In genomic region chr2:134755537-134755936, GRCm38 (mm10) we compare ENCODE assay signal across 23 mouse cellular contexts. TPM values are rescaled to one million over a fixed set of nuclear protein-coding genes. Genes with fewer than 3 reads are reported as not detected.
DNase-seq lines count a peak whose midpoint lies in the region; ATAC-seq and TF ChIP-seq lines count a peak whose summit lies in the region.
"Had no signal": no experiment of that assay in that cellular context is flagged by ENCODE, and none has a peak within 500 bp of the region (broad histone marks: within the 10 kb centered on the region; RNA-seq: fewer than 3 reads in every experiment).

No protein-coding gene starts in this region.

- no peak for TF ChIP-seq POLR2A in MEL (IDR thresholded peaks at IDR 0.05; ENCODE audit: control insufficient read depth in 1 of 2, insufficient read depth in 1 of 2, low read depth in 1 of 2, low read length in 2 of 2, poor library complexity in 1 of 2)

- no peak for TF ChIP-seq CTCF in MEL (IDR thresholded peaks at IDR 0.05 in 2 of 3, conservative IDR thresholded peaks at IDR 0.05 in 1 of 3; ENCODE audit: control insufficient read depth in 1 of 3, insufficient read depth in 1 of 3, low read depth in 2 of 3, low read length in 3 of 3, poor library complexity in 1 of 3, severe bottlenecking in 1 of 3)

- ATAC-seq in granulocyte monocyte progenitor cell, adult 5-6 weeks (replicated peaks; ENCODE audit: poor library complexity, severe bottlenecking), result peak; percentile 75
- peak; percentile 73 for ATAC-seq in megakaryocyte progenitor cell, adult 5-6 weeks (replicated peaks; ENCODE audit: poor library complexity)
- ATAC-seq in inflammation-experienced regulatory T-cells, adult 6 months, result no peak
- ATAC-seq: CD4-positive, CD25-positive, alpha-beta regulatory T cell, adult 4 months; forebrain, embryonic 13.5 days; forebrain, embryonic 15.5 days; forebrain, postnatal 0 days had no signal

- no peaks in the 10 kb centered on the region for H3K79me2 ChIP-seq in MEL (ENCODE audit: control insufficient read depth, insufficient read depth, low read length, poor library complexity)

- no peaks in the 10 kb centered on the region for H3K27me3 ChIP-seq in MEL (ENCODE audit: control insufficient read depth in 1 of 2, insufficient read depth in 2 of 2, low read length in 2 of 2)
- H3K27me3 ChIP-seq: CH12.LX; embryonic facial prominence, embryonic 12.5 days; forebrain, embryonic 13.5 days; forebrain, embryonic 15.5 days had no signal

- no peaks in the 10 kb centered on the region for H3K9me3 ChIP-seq in MEL (replicated peaks; ENCODE audit: insufficient read depth, low read length)
- H3K9me3 ChIP-seq: embryonic facial prominence, embryonic 10.5 days; embryonic facial prominence, embryonic 12.5 days; forebrain, embryonic 13.5 days; forebrain, embryonic 15.5 days; G1E had no signal

- no peak for TF ChIP-seq EP300 in MEL (IDR thresholded peaks at IDR 0.05; ENCODE audit: low read depth in 1 of 2, low read length in 2 of 2)

- peaks cover 0 to 8% of the 10 kb centered on the region in 2 experiments; a peak in 2 of 4 replicates for H3K36me3 ChIP-seq in MEL (ENCODE audit: control insufficient read depth in 1 of 2, insufficient read depth in 2 of 2, low read length in 2 of 2)
- H3K36me3 ChIP-seq: embryonic facial prominence, embryonic 10.5 days; embryonic facial prominence, embryonic 12.5 days; forebrain, embryonic 15.5 days; G1E had no signal

- H3K27ac ChIP-seq in MEL (ENCODE audit: control insufficient read depth, low read depth, low read length), result no peak overlapping the region
- H3K27ac ChIP-seq: embryonic facial prominence, embryonic 10.5 days; embryonic facial prominence, embryonic 12.5 days; forebrain, embryonic 13.5 days; forebrain, embryonic 15.5 days had no signal

- peaks cover 3 to 14% of the 10 kb centered on the region in 2 experiments; a peak in 3 of 4 replicates for H3K4me1 ChIP-seq in MEL (ENCODE audit: control insufficient read depth in 1 of 2, insufficient read depth in 2 of 2, low read length in 2 of 2)
- H3K4me1 ChIP-seq: embryonic facial prominence, embryonic 10.5 days; embryonic facial prominence, embryonic 12.5 days; forebrain, embryonic 13.5 days; forebrain, embryonic 15.5 days had no signal

- H3K4me3 ChIP-seq in MEL (ENCODE audit: control insufficient read depth in 1 of 2, insufficient read depth in 1 of 2, low read depth in 2 of 2, low read length in 2 of 2), result no peak overlapping the region
- H3K4me3 ChIP-seq: embryonic facial prominence, embryonic 10.5 days; embryonic facial prominence, embryonic 12.5 days; forebrain, embryonic 13.5 days; forebrain, embryonic 15.5 days had no signal

- H3K9ac ChIP-seq in MEL (ENCODE audit: control insufficient read depth, low read depth, low read length, poor library complexity, severe bottlenecking), result no peak overlapping the region
- H3K9ac ChIP-seq: embryonic facial prominence, embryonic 12.5 days; forebrain, embryonic 13.5 days; forebrain, embryonic 15.5 days; forebrain, postnatal 0 days had no signal

- TF ChIP-seq RAD21 in MEL (IDR thresholded peaks at IDR 0.05; ENCODE audit: low read depth, low read length), result no peak

- peak; percentile 4 for DNase-seq in MEL (ENCODE audit: low read depth, low spot score)
- no peak for DNase-seq in layer of hippocampus, postnatal 14 days (ENCODE audit: low spot score in 2 of 2)
- DNase-seq: adrenal gland, adult 2 months; adrenal gland, postnatal 10 days; adrenal gland, postnatal 25 days; B cell, adult 2 months; cerebellum, adult 11 months; cerebellum, adult 18-20 months; cerebellum, adult 8-10 months; cerebellum, adult 9-11 months; cerebellum, postnatal 14 days; cerebellum, postnatal 36 days; forebrain, postnatal 0 days had no signal

TF ChIP-seq in MEL, 35 proteins besides CTCF, POLR2A, EP300 and RAD21:
- TF ChIP-seq NRF1 (IDR thresholded peaks at IDR 0.05; ENCODE audit: insufficient read depth, low read depth, low read length, poor library complexity, severe bottlenecking), result no peak
- no peak for TF ChIP-seq MYC (IDR thresholded peaks at IDR 0.05; ENCODE audit: low read depth, low read length)
- no peak for TF ChIP-seq POLR2AphosphoS5 (IDR thresholded peaks at IDR 0.05; ENCODE audit: borderline replicate concordance, low read depth, low read length)
- no peak for TF ChIP-seq TCF12 (IDR thresholded peaks at IDR 0.05; ENCODE audit: low read depth, low read length)
- no peak for TF ChIP-seq E2F4 (IDR thresholded peaks at IDR 0.05; ENCODE audit: borderline replicate concordance, low read depth, low read length)
- TF ChIP-seq ZKSCAN1 (IDR thresholded peaks at IDR 0.05; ENCODE audit: low read depth, low read length), result no peak
- TF ChIP-seq MYB (IDR thresholded peaks at IDR 0.05; ENCODE audit: low read depth, low read length), result no peak
- TF ChIP-seq MAZ (IDR thresholded peaks at IDR 0.05; ENCODE audit: low read depth, low read length), result no peak
- no peak for TF ChIP-seq USF2 (IDR thresholded peaks at IDR 0.05; ENCODE audit: borderline replicate concordance in 1 of 2, insufficient read depth in 1 of 2, low read depth in 1 of 2, low read length in 2 of 2)
- TF ChIP-seq CHD2 (IDR thresholded peaks at IDR 0.05; ENCODE audit: low read length), result no peak
- TF ChIP-seq KAT2A (conservative IDR thresholded peaks at IDR 0.05; ENCODE audit: low read depth, low read length), result no peak
- TF ChIP-seq MXI1 (IDR thresholded peaks at IDR 0.05; ENCODE audit: low read depth, low read length), result no peak
- no peak for TF ChIP-seq ZC3H11A (IDR thresholded peaks at IDR 0.05; ENCODE audit: low read depth, low read length)
- no peak for TF ChIP-seq UBTF (IDR thresholded peaks at IDR 0.05; ENCODE audit: borderline replicate concordance, insufficient read depth, low read depth, low read length)
- no peak for TF ChIP-seq MAFK (IDR thresholded peaks at IDR 0.05; ENCODE audit: borderline replicate concordance, low read depth, low read length)

RNA-seq across cellular contexts. Expression of gene Plcb1, which starts 30.3 kb away (rescaled TPM):
- total RNA-seq in MEL (2012; rRNA removed), result not detected in 2 replicates
- polyA plus RNA-seq in MEL (2012; ENCODE audit: insufficient read depth in 1 of 2, insufficient read length in 2 of 2, low read depth in 1 of 2, low replicate concordance in 2 of 2, missing spikeins in 1 of 2), result not detected
- total RNA-seq in granulocyte monocyte progenitor cell, adult 5-6 weeks (2014; fragmentation: Nextera tagmentation), result 7.9 and 9.6 TPM in 2 replicates
- 5.5 and 8.2 TPM in 2 replicates for total RNA-seq in granulocyte monocyte progenitor cell, adult 5-6 weeks (2017)
- total RNA-seq in megakaryocyte progenitor cell, adult 5-6 weeks (2015), result 4.9 and 6.5 TPM in 2 replicates
- total RNA-seq in megakaryocyte progenitor cell, adult 5-6 weeks (2017), result 3.3 and 5.2 TPM in 2 replicates
- polyA plus RNA-seq in inflammation-experienced regulatory T-cells, adult 6 months (2017; shearing (Covaris generic)), result under 1 TPM in 1 of 3 experiments, not detected in 2; 0.24 TPM
- total RNA-seq in layer of hippocampus, postnatal 14 days (2021), result 100 to 1,000 TPM; 123 to 129 TPM
- total RNA-seq: CH12.LX had no signal
- polyA plus RNA-seq: CD4-positive, CD25-positive, alpha-beta regulatory T cell, adult 4 months; G1E had no signal

Comparison
In these comparisons a context has a peak if more than half of its experiments do, and no peak if none do; other contexts are left out.
1. RNA of gene Plcb1, which starts 30.3 kb away (total RNA-seq): 123 to 129 TPM in layer of hippocampus, postnatal 14 days; 5.5 to 9.6 TPM in granulocyte monocyte progenitor cell, adult 5-6 weeks, 3.3 to 6.5 TPM in megakaryocyte progenitor cell, adult 5-6 weeks and not detected in MEL; every median in the first group is over 10 times any median in the second.